Mouse (Mus musculus) myocyte (in vitro differentiated cells): ENCODE data around the gene Dgkd. TPM values are rescaled to one million over a fixed set of nuclear protein-coding genes. Genes with fewer than 3 reads are reported as not detected.

Experiments
- H3K27me3 ChIP-seq: one replicate; pipeline ENCODE4 v1.6.1; 2011; ENCODE audit not compliant: control insufficient read depth, insufficient read depth, insufficient read length
- H3K36me3 ChIP-seq: one replicate; pipeline ENCODE4 v1.6.1; 2011; ENCODE audit not compliant: control insufficient read depth, insufficient read depth
- H3K4me2 ChIP-seq: one replicate; pipeline ENCODE4 v1.6.1; 2011; ENCODE audit warnings: low read depth, control low read depth
- H3K4me3 ChIP-seq: one replicate; pipeline ENCODE4 v1.5.1; 2011; ENCODE audit warnings: mild to moderate bottlenecking, control low read depth, moderate library complexity
- H3K79me2 ChIP-seq: one replicate; pipeline ENCODE4 v1.6.1; 2011; ENCODE audit not compliant: control insufficient read depth, insufficient read depth
- H3ac ChIP-seq: one replicate; pipeline ENCODE4 v1.6.1; 2011; ENCODE audit not compliant: control insufficient read depth, insufficient read length
- CEBPB ChIP-seq: IDR thresholded peaks from 2 replicates; pipeline ENCODE4 v1.6.1; 2011; ENCODE audit warnings: mild to moderate bottlenecking, moderate library complexity; ENCODE audit not compliant: poor library complexity, insufficient read depth, severe bottlenecking
- E2F4 ChIP-seq: IDR thresholded peaks from one replicate; pipeline ENCODE4 v1.6.1; 2011; ENCODE audit warnings: mild to moderate bottlenecking, control low read depth, moderate library complexity; ENCODE audit not compliant: insufficient read depth
- MAX ChIP-seq: IDR thresholded peaks from one replicate; pipeline ENCODE4 v1.6.1; 2011; ENCODE audit warnings: low read depth, mild to moderate bottlenecking, control low read depth
- MYOD1 ChIP-seq, 3 experiments: IDR thresholded peaks; one replicate each; pipeline ENCODE4 v1.6.1; 2011; ENCODE audit warnings: control low read depth in 2 of 3, low read depth in 2 of 3, mild to moderate bottlenecking in 2 of 3, moderate library complexity in 1 of 3; ENCODE audit not compliant: insufficient read length in 2 of 3, control insufficient read depth in 1 of 3
- MYOG ChIP-seq, 3 experiments: IDR thresholded peaks; one replicate each; pipeline ENCODE4 v1.6.1; 2011; ENCODE audit warnings: control low read depth in 2 of 3, low read depth in 2 of 3, mild to moderate bottlenecking in 2 of 3; ENCODE audit not compliant: insufficient read length in 2 of 3, control insufficient read depth in 1 of 3, insufficient read depth in 1 of 3
- POLR2A ChIP-seq: IDR thresholded peaks from one replicate; pipeline ENCODE4 v1.6.1; 2011; ENCODE audit warnings: low read depth, mild to moderate bottlenecking, control low read depth, moderate library complexity; ENCODE audit not compliant: insufficient read length
- POLR2AphosphoS2 ChIP-seq: IDR thresholded peaks from one replicate; pipeline ENCODE4 v1.6.1; 2011; ENCODE audit warnings: low read depth, control low read depth; ENCODE audit not compliant: insufficient read length
- REST ChIP-seq: IDR thresholded peaks from one replicate; pipeline ENCODE4 v1.6.1; 2011; ENCODE audit warnings: mild to moderate bottlenecking, control low read depth, moderate library complexity; ENCODE audit not compliant: insufficient read depth, insufficient read length
- SRF ChIP-seq: IDR thresholded peaks from one replicate; pipeline ENCODE4 v1.6.1; 2011; ENCODE audit warnings: low read depth; ENCODE audit not compliant: control insufficient read depth, insufficient read length
- TCF12 ChIP-seq: IDR thresholded peaks from one replicate; pipeline ENCODE4 v1.6.1; 2011; ENCODE audit warnings: mild to moderate bottlenecking, control low read depth; ENCODE audit not compliant: poor library complexity, insufficient read depth, severe bottlenecking
- TCF3 ChIP-seq: IDR thresholded peaks from one replicate; pipeline ENCODE4 v1.6.1; 2011; ENCODE audit warnings: low read depth, control low read depth; ENCODE audit not compliant: insufficient read length
- USF1 ChIP-seq: IDR thresholded peaks from one replicate; pipeline ENCODE4 v1.6.1; 2011; ENCODE audit warnings: low read depth, mild to moderate bottlenecking, control low read depth, moderate library complexity
- polyA plus RNA-seq: library from polyadenylated mRNA; unstranded; fragments of >200 nt; fragmentation: generic; extraction: Trizol; gene quantifications from one replicate; pipeline ENCODE4 v1.2.1, GENCODE M21; 2012; ENCODE audit warnings: missing spikeins

Dgkd gene
- 59.3 TPM for polyA plus RNA-seq

GRCm38 (mm10) chr1:87852892-87853600 lies at the start of gene Dgkd:
Gene Dgkd (plus strand): TSS chr1:87853287.
- Histone ChIP-seq H3K27me3 (no peaks in the 10 kb centered on the region), H3K4me3 (peak within 1 kb of the TSS; percentile 84), H3ac (peak within 1 kb of the TSS; percentile 88), H3K79me2 (peaks cover 41% of the 10 kb centered on the region), H3K4me2 (peak within 1 kb of the TSS; percentile 91), H3K36me3 (no peaks in the 10 kb centered on the region)
- TF ChIP-seq REST: no peak
- TF ChIP-seq USF1: no peak
- TF ChIP-seq POLR2A: peak; percentile 82
- peak; percentile 59 for TF ChIP-seq POLR2AphosphoS2
- no peak for TF ChIP-seq TCF12
- no peak for TF ChIP-seq MYOD1 (IDR thresholded peaks at IDR 0.05; ENCODE audit: control insufficient read depth in 1 of 3, insufficient read length in 2 of 3, low read depth in 2 of 3)
- no peak for TF ChIP-seq MYOG (IDR thresholded peaks at IDR 0.05; ENCODE audit: control insufficient read depth in 1 of 3, insufficient read depth in 1 of 3, insufficient read length in 2 of 3, low read depth in 2 of 3)

GRCm38 (mm10) chr1:87803576-87803975 lies 49.5 kb upstream of the Dgkd start, which contains the start of gene Sag:
Gene Sag (plus strand): TSS chr1:87803680.
- TF ChIP-seq POLR2AphosphoS2: no peak
- TF ChIP-seq E2F4: no peak
- no peak for TF ChIP-seq TCF12
- no peak for TF ChIP-seq MYOD1 (IDR thresholded peaks at IDR 0.05; ENCODE audit: control insufficient read depth in 1 of 3, insufficient read length in 2 of 3, low read depth in 2 of 3)
- TF ChIP-seq MYOG (IDR thresholded peaks at IDR 0.05; ENCODE audit: control insufficient read depth in 1 of 3, insufficient read depth in 1 of 3, insufficient read length in 2 of 3, low read depth in 2 of 3): no peak
- no peak for TF ChIP-seq TCF3
- TF ChIP-seq CEBPB: no peak
- no peak for TF ChIP-seq POLR2A
- TF ChIP-seq REST: no peak
- no peak for TF ChIP-seq MAX
- no peak for TF ChIP-seq SRF
- no peak for TF ChIP-seq USF1
- no peak within 1 kb of the TSS for H3K4me3 ChIP-seq
- H3K36me3 ChIP-seq: no peaks in the 10 kb centered on the region
- H3K27me3 ChIP-seq: no peaks in the 10 kb centered on the region
- no peaks in the 10 kb centered on the region for H3K79me2 ChIP-seq
- H3K4me2 ChIP-seq: no peak within 1 kb of the TSS
- H3ac ChIP-seq: no peak within 1 kb of the TSS

DNA sequence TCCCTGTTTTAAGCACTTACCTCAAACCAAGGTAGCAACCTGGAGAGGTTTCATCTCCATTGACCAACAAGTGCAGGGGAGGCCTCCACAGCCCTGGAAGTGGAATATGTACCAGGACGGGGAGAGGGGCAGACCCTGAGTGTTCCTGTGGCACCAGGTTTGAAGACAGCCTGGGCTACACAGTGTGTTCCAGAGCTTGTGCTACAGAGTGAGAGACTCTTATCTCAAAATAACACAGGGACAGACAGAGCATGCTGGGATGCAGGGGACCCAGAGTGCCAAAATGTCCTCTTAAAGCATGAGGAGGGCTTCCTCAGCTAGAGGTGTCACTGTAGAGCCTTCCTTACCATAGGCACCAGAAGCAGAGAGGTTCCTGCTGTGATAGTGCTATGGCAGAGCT lies 45.3 kb upstream of the Dgkd start:
- TF ChIP-seq REST (no peak), MAX (no peak)
- H3K27me3 ChIP-seq: no peaks in the 10 kb centered on the region
- no peaks in the 10 kb centered on the region for H3K79me2 ChIP-seq
- no peak overlapping the region for H3K4me2 ChIP-seq
- no peak overlapping the region for H3K4me3 ChIP-seq
- no peaks in the 10 kb centered on the region for H3K36me3 ChIP-seq
- no peak overlapping the region for H3ac ChIP-seq

DNA sequence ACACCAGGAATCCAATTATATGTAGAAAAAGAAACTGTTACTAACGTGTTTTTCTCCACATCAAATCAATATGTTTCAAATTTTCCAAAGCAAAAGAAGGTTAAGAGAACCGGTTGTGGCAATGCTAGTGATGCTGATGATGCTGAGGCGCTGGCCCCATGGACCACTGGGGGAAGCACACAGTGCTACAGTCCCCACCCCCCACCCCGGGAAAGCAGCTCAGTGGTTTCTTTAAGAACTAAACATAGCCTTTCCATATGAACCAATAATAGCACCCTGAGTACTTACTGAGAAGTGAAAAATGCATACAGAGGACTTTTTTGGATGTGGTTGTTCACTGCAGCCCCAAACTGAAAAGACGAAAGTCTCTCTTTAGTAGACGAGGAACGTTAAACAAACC lies 41.7 kb upstream of the Dgkd start:
- Histone ChIP-seq H3K79me2 (no peaks in the 10 kb centered on the region), H3K4me3 (no peak overlapping the region), H3ac (no peak overlapping the region), H3K4me2 (no peak overlapping the region), H3K36me3 (no peaks in the 10 kb centered on the region), H3K27me3 (no peaks in the 10 kb centered on the region)
- TF ChIP-seq CEBPB: no peak
- no peak for TF ChIP-seq E2F4
- no peak for TF ChIP-seq TCF3
- TF ChIP-seq MAX: no peak
- no peak for TF ChIP-seq REST
- no peak for TF ChIP-seq USF1
- TF ChIP-seq MYOD1 (IDR thresholded peaks at IDR 0.05; ENCODE audit: control insufficient read depth in 1 of 3, insufficient read length in 2 of 3, low read depth in 2 of 3): no peak
- no peak for TF ChIP-seq MYOG (IDR thresholded peaks at IDR 0.05; ENCODE audit: control insufficient read depth in 1 of 3, insufficient read depth in 1 of 3, insufficient read length in 2 of 3, low read depth in 2 of 3)
- TF ChIP-seq POLR2A: no peak
- TF ChIP-seq TCF12: no peak
- TF ChIP-seq SRF: no peak
- no peak for TF ChIP-seq POLR2AphosphoS2

DNA sequence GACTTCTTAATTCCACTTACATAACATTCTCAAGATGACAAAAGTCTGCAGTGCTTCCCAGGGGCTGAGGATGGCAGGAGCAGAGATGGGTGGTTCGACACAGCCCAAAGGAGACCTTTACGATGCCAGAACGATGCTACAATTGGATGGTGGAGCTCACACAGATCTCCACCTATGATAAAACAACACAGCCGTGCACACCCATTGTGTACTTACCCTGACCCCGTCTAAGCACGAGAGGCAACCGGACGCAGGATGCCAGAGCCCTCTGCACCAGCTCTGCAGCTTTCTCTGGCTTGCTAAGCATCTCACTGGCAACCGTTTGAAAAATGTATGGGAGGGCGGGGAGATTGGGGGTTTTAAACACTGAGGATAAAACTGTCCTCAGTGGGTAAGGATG lies 41.0 kb upstream of the Dgkd start:
- Histone ChIP-seq H3ac (no peak overlapping the region), H3K4me2 (no peak overlapping the region), H3K36me3 (no peaks in the 10 kb centered on the region), H3K79me2 (no peaks in the 10 kb centered on the region), H3K4me3 (no peak overlapping the region), H3K27me3 (no peaks in the 10 kb centered on the region)
- TF ChIP-seq POLR2AphosphoS2 (no peak), TCF3 (no peak), SRF (no peak), MYOD1 (IDR thresholded peaks at IDR 0.05; ENCODE audit: control insufficient read depth in 1 of 3, insufficient read length in 2 of 3, low read depth in 2 of 3) (no peak), USF1 (no peak)
